Mouse (Mus musculus) ovary, postnatal 36 days (tissue): ENCODE data around the gene Rps6ka2.

ENCODE experiments used
- DNase-seq: peaks from one replicate; pipeline ENCODE4 v3.0.0; 2022; ENCODE audit warnings: low spot score, mixed read lengths

The Rps6ka2 gene

GRCm38 (mm10) chr17:7219044-7219718 is 49.3 kb downstream of the Rps6ka2 start:
- no peak for DNase-seq

GRCm38 (mm10) chr17:7221310-7221709 is 51.4 kb downstream of the Rps6ka2 start:
- DNase-seq, result no peak

GRCm38 (mm10) chr17:7222198-7222597 is 52.3 kb downstream of the Rps6ka2 start:
- no peak for DNase-seq

DNA sequence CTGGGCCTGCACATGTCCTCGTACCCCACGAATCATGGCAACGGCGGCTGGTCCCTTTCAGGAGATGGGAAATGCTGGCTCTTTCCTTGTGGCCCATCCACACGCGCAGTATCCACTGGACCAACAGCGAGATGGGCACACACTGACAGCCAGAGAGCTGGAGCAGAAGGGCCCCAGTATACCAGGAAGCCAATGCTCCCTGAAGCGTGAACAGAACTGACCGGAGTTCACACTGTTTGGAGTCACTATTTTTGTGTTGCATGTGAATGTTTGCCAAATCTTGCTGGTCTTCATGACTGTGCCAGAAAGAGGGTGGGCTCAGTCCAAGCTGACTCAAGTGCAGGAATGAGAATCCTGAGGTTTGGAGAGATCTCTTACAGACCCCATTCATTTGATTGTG is 58.6 kb downstream of the Rps6ka2 start:
- DNase-seq, result no peak

GRCm38 (mm10) chr17:7231312-7231711 is 61.4 kb downstream of the Rps6ka2 start:
- DNase-seq, result no peak

DNA sequence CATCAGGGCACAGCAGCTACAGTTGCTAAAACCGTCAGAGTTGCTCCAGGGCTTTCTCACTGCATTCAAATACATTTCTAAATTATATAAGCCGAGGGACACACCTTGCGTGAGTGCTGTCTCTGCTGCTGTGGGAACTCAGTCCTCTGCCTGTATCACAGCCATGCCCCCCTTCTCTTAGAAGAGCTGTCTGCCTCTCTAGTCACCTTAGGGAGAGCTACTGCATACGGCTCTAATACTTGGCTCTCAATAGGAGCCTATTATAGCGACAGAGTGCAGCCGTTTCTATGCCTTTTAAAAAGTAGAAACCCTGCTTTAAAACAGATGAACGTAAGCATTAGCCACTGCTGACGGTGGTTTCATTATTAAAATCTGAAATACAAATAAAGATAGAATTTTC is 61.9 kb downstream of the Rps6ka2 start:
- no peak for DNase-seq

DNA sequence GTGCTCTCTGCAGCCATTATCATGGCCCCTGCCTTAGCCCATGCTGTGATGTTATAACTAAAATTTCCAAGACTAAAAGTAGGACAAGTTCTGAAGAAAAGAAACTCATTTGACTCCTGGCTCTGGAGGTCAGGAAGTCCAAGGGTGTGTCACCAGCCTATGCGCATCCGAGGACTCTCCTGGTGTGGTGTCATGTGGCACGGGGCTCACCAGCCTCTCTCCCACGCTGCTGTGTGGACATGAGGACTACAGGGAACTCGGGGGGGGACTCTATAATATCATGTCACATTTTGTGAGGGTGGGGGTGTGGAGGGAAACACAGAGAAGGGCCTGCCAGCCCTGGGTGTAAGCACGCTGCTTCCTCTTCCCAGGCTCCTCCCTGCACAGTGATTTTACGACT is 62.5 kb downstream of the Rps6ka2 start:
- DNase-seq, result no peak

- DNase-seq, result no peak
Measured at GRCm38 (mm10) chr17:7233197-7233596, 63.3 kb downstream of the Rps6ka2 start.

DNA sequence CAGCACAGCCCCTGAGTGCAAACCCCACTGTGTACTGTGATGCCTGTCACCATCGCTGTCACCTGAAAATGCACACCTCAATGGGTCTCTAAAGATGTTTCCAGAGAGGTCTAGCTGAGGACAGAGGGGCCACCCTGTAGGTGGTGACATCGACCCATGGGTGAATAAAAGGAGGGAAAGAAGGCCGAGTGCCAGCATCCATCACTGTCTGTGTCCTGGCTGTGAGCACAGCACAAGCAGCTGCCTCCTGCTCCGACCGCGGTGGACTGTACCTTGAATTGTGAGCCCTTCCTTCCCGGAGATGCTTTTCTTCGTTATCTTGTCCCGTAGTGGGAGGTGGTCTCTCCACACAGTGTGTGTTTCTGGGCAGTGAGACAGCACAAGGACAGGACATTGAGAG is 67.8 kb downstream of the Rps6ka2 start:
- no peak for DNase-seq

- no peak for DNase-seq
Measured at GRCm38 (mm10) chr17:7238766-7239165, 68.9 kb downstream of the Rps6ka2 start.

- no peak for DNase-seq
Measured at GRCm38 (mm10) chr17:7240526-7240925, 70.6 kb downstream of the Rps6ka2 start.

- DNase-seq, result no peak
Measured at GRCm38 (mm10) chr17:7245078-7245477, 75.2 kb downstream of the Rps6ka2 start.

DNA sequence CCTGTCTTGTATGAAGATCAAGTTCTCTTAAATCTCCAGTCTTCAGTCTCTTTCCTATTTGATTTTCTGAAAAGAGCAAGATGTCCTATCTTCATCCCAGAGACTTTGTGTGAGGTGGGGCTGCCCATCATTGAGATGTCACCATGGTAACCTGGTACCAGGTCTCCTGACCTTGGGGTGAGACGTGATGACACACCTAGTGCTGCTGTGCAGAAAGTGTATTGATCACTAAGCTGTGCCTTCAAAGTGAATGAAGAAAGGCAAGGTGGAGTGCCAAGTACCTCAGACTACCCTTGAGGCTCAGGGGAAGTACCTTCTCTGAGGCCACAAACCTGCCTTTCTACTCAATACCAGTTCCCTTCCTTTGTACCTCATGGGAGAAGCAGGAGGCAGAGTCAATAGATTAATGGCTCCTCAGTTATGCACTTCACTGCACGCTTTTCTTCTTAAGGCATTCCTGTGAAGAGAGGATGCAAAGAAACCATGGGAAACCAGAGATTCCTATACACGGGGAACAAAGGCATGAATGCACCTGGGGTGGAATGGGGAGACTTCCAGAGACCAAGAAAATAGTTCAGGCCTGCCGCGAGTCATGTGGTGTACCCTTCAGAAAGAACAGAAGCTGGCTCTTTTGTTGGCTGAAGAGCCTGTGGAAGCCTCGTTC is 77.1 kb downstream of the Rps6ka2 start:
- no peak for DNase-seq

- no peak for DNase-seq
Measured at GRCm38 (mm10) chr17:7250373-7250772, 80.5 kb downstream of the Rps6ka2 start.

- DNase-seq, result no peak
Measured at GRCm38 (mm10) chr17:7257208-7257607, 87.3 kb downstream of the Rps6ka2 start.

GRCm38 (mm10) chr17:7258748-7259359 is 88.9 kb downstream of the Rps6ka2 start:
- no peak for DNase-seq

GRCm38 (mm10) chr17:7260360-7260759 is 90.4 kb downstream of the Rps6ka2 start:
- no peak for DNase-seq

- DNase-seq, result no peak
Measured at GRCm38 (mm10) chr17:7262056-7262455, 92.1 kb downstream of the Rps6ka2 start.

DNA sequence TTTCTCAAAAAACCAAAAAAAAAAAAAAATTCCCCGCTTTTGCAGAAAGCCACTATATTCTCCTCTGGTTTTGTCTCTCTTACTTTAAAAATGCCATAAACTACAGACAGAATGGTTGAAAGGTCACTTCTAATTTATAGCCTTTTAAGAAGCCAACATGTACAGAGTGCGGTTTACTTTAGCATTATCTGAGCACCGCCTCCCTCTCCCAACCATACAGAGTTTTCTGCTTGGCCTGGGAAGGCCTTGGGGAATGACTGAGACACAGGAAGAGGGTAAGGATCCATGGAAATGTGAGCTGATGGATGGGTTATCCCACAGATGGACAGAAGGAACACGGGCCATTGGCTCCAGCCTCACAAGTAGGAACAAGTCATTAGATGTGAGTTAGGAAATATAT is 92.7 kb downstream of the Rps6ka2 start:
- no peak for DNase-seq

DNA sequence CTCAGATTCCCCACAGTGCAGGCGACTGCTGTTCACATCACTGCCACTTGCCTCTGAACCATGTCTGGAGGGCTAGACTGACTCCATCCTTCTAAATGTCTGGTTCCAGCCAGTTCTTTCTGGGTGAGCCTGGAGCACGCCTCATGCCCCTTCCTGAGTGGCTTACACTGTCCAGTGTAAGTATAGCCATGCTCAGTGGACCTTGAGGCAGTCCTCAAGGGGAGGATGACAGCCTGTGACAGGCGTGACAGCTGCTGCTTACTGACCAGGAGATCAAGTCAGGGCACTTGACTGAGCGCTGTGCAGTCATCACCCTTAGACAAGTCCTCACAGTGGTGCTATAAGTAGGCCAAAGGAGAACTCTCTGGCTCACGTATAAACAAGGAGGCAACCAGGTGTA is 94.7 kb downstream of the Rps6ka2 start:
- no peak for DNase-seq

DNA sequence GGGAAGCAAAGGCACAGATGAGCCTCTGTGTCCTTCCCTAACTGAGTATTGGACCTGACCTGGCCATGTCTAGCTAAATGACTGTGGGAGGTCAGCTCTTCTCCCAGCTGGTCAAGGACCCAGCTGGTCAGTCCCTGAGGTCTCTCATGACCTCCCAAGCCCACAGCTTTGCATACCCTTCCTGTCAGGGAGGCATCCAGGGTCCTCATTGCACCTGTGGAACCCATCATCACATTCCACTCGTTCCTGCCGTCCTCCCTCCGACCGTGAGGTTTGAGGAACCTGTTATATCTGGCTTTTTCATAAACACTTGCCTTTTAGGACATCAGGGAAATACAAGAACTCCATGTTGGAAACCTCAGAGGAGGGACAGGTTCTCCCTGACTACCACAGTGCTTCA is 95.4 kb downstream of the Rps6ka2 start:
- no peak for DNase-seq

DNA sequence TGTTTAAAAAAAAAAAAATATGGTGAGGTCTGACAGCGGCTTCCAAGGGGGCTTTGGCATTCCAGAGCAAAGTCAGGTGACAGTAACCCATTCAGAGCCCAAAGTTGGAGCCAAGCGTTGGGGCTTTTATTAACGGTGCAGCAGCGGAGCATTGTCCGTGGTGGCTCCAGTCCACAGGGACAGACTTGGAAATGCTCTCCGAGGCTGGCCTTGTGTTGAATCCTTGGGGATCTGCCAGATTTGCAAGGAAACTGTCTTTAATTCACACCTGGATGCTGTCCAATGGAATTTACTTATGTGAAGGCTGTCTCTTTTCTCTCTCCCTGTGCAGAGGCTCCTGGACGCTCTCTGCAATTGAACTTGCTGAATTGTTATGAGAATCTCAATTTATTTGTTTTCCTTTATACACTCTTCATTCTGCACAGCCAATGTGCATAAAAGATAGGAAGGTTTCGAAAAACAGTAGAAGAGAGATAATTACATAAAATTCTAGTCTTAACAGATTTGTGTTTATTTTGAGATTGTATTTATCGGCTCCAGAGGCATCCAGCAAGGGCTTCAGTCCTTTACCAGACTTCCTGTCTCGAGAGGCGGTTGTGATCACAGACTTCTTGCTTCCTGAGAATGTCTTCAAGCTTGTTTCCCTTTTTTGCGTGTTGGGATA is 95.9 kb downstream of the Rps6ka2 start:
- DNase-seq, result no peak

DNA sequence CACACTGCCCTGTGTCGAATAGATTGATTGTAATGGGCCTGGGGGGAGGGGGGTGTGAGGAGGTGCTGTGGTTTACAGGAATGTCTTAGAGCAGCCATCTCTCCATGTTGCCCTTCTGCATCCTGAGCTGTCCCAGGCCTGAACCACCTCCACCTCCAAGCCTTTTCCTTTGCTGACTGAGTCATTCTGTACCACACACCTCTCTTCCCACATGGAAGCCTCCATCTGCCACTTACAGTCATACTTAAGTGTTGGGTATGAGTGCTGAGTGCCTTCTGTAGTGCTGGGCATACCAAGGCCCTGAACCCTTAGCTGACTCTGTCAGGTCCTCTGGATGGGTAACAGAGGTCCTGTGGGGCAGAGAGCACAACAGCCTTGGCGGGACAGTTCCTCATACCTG is 97.9 kb downstream of the Rps6ka2 start:
- no peak for DNase-seq
